Mouse (Mus musculus) stomach, embryonic 14.5 days (tissue): ENCODE measurements around the gene Trat1. TPM values are rescaled to one million over a fixed set of nuclear protein-coding genes. Genes with fewer than 3 reads are reported as not detected.

Source experiments
- polyA plus RNA-seq: library from polyadenylated mRNA; unstranded; fragments of >200 nt; fragmentation: Nextera tagmentation; extraction: Ambion mirVana; gene quantifications from 2 replicates; pipeline ENCODE4 v1.2.1, GENCODE M21; 2014

The Trat1 gene
- polyA plus RNA-seq, 1 experiment from 2014 or later: 0.27 TPM

Other genes with a start within 250 kb of the Trat1 start
- 0.39 TPM in 1 of 2 replicates, not detected in the other for gene Retnlb, start 44.8 kb upstream of the Trat1 start, polyA plus RNA-seq
- 0.45 TPM in 1 of 2 replicates, not detected in the other for gene Retnla, start 70.5 kb upstream of the Trat1 start, polyA plus RNA-seq
- 0.78 and 1.2 TPM in 2 replicates for gene Retnlg, start 100.6 kb upstream of the Trat1 start, polyA plus RNA-seq
- gene Dzip3, start 222.1 kb upstream of the Trat1 start, polyA plus RNA-seq: 36.1 and 40.6 TPM in 2 replicates
- gene Cip2a, start 222.2 kb upstream of the Trat1 start, polyA plus RNA-seq: 34.9 and 35.4 TPM in 2 replicates